Mouse (Mus musculus): ENCODE data around the gene Slc15a1. TPM values are rescaled to one million over a fixed set of nuclear protein-coding genes. Genes with fewer than 3 reads are reported as not detected.

The Slc15a1 gene
- polyA plus RNA-seq, 2 experiments = 0.05 to 0.14 TPM

GRCm38 (mm10) chr14:121469601-121470000, 35.5 kb downstream of the Slc15a1 start:
- no peaks in the 10 kb centered on the region for H3K9me3 ChIP-seq (ENCODE audit: control insufficient read depth, low read length)
- no peak for TF ChIP-seq POLR2A (IDR thresholded peaks at IDR 0.05; ENCODE audit: borderline replicate concordance, extremely low read depth, insufficient read depth, insufficient read length)
- H3K27me3 ChIP-seq (ENCODE audit: control insufficient read depth, insufficient read depth, low read length) = no peaks in the 10 kb centered on the region
- H3K9ac ChIP-seq (ENCODE audit: low read depth, low read length, severe bottlenecking) = no peak overlapping the region
- DNase-seq (ENCODE audit: low spot score) (no peak), ATAC-seq (ENCODE audit: low FRiP score, low read depth) (no peak)
- H3K4me1 ChIP-seq (ENCODE audit: control insufficient read depth, insufficient read depth, low read length) = no peaks in the 10 kb centered on the region
- H3K4me3 ChIP-seq (replicated peaks; ENCODE audit: low read length) = no peak overlapping the region
- no peak overlapping the region for H3K27ac ChIP-seq (replicated peaks; ENCODE audit: low read depth, low read length)
- H3K4me2 ChIP-seq (replicated peaks; ENCODE audit: low read depth, low read length, severe bottlenecking) = no peak overlapping the region
- no peaks in the 10 kb centered on the region for H3K36me3 ChIP-seq (ENCODE audit: control insufficient read depth, insufficient read depth, low read length)

- DNase-seq (ENCODE audit: low spot score) = no peak
- 94% methylated on average over 6 of the region's 6 CpGs for WGBS
- no peak overlapping the region for H3K27ac ChIP-seq (replicated peaks; ENCODE audit: low read depth, low read length)
- no peak overlapping the region for H3K4me2 ChIP-seq (replicated peaks; ENCODE audit: low read depth, low read length, severe bottlenecking)
- no peak overlapping the region for H3K9ac ChIP-seq (ENCODE audit: low read depth, low read length, severe bottlenecking)
- ATAC-seq (ENCODE audit: low FRiP score, low read depth) = no peak
- H3K27me3 ChIP-seq (ENCODE audit: control insufficient read depth, insufficient read depth, low read length) = no peaks in the 10 kb centered on the region
- H3K36me3 ChIP-seq (ENCODE audit: control insufficient read depth, insufficient read depth, low read length) = no peaks in the 10 kb centered on the region
- H3K4me1 ChIP-seq (ENCODE audit: control insufficient read depth, insufficient read depth, low read length) = no peaks in the 10 kb centered on the region
- H3K4me3 ChIP-seq (replicated peaks; ENCODE audit: low read length) = no peak overlapping the region
- TF ChIP-seq POLR2A (IDR thresholded peaks at IDR 0.05; ENCODE audit: borderline replicate concordance, extremely low read depth, insufficient read depth, insufficient read length) = no peak
- no peaks in the 10 kb centered on the region for H3K9me3 ChIP-seq (ENCODE audit: control insufficient read depth, low read length)
Observed at GRCm38 (mm10) chr14:121467646-121468045, 37.4 kb downstream of the Slc15a1 start.

- Histone ChIP-seq H3K4me1 (ENCODE audit: control insufficient read depth, insufficient read depth, low read length) (no peaks in the 10 kb centered on the region), H3K4me3 (replicated peaks; ENCODE audit: low read length) (no peak overlapping the region), H3K9ac (ENCODE audit: low read depth, low read length, severe bottlenecking) (no peak overlapping the region), H3K27me3 (ENCODE audit: control insufficient read depth, insufficient read depth, low read length) (no peaks in the 10 kb centered on the region), H3K9me3 (ENCODE audit: control insufficient read depth, low read length) (no peaks in the 10 kb centered on the region), H3K4me2 (replicated peaks; ENCODE audit: low read depth, low read length, severe bottlenecking) (no peak overlapping the region), H3K36me3 (ENCODE audit: control insufficient read depth, insufficient read depth, low read length) (no peaks in the 10 kb centered on the region), H3K27ac (replicated peaks; ENCODE audit: low read depth, low read length) (no peak overlapping the region)
- 72% methylated on average over 4 of the region's 4 CpGs for WGBS
- DNase-seq (ENCODE audit: low spot score) (no peak), ATAC-seq (ENCODE audit: low FRiP score, low read depth) (no peak)
- no peak for TF ChIP-seq POLR2A (IDR thresholded peaks at IDR 0.05; ENCODE audit: borderline replicate concordance, extremely low read depth, insufficient read depth, insufficient read length)
Observed at GRCm38 (mm10) chr14:121466501-121466900, 38.6 kb downstream of the Slc15a1 start.

GRCm38 (mm10) chr14:121464318-121464717, 40.7 kb downstream of the Slc15a1 start:
- H3K4me3 ChIP-seq (replicated peaks; ENCODE audit: low read length) = no peak overlapping the region
- H3K4me1 ChIP-seq (ENCODE audit: control insufficient read depth, insufficient read depth, low read length) = no peaks in the 10 kb centered on the region
- H3K9ac ChIP-seq (ENCODE audit: low read depth, low read length, severe bottlenecking) = no peak overlapping the region
- no peaks in the 10 kb centered on the region for H3K9me3 ChIP-seq (ENCODE audit: control insufficient read depth, low read length)
- ATAC-seq (ENCODE audit: low FRiP score, low read depth) (no peak), DNase-seq (ENCODE audit: low spot score) (no peak)
- no peaks in the 10 kb centered on the region for H3K36me3 ChIP-seq (ENCODE audit: control insufficient read depth, insufficient read depth, low read length)
- H3K27me3 ChIP-seq (ENCODE audit: control insufficient read depth, insufficient read depth, low read length) = no peaks in the 10 kb centered on the region
- no peak for TF ChIP-seq POLR2A (IDR thresholded peaks at IDR 0.05; ENCODE audit: borderline replicate concordance, extremely low read depth, insufficient read depth, insufficient read length)
- H3K4me2 ChIP-seq (replicated peaks; ENCODE audit: low read depth, low read length, severe bottlenecking) = no peak overlapping the region
- no peak overlapping the region for H3K27ac ChIP-seq (replicated peaks; ENCODE audit: low read depth, low read length)
- 83% methylated on average over 2 of the region's 2 CpGs for WGBS

GRCm38 (mm10) chr14:121462756-121463155, 42.3 kb downstream of the Slc15a1 start:
- Histone ChIP-seq H3K9ac (ENCODE audit: low read depth, low read length, severe bottlenecking) (no peak overlapping the region), H3K9me3 (ENCODE audit: control insufficient read depth, low read length) (no peaks in the 10 kb centered on the region), H3K27me3 (ENCODE audit: control insufficient read depth, insufficient read depth, low read length) (no peaks in the 10 kb centered on the region), H3K36me3 (ENCODE audit: control insufficient read depth, insufficient read depth, low read length) (no peaks in the 10 kb centered on the region), H3K27ac (replicated peaks; ENCODE audit: low read depth, low read length) (no peak overlapping the region), H3K4me2 (replicated peaks; ENCODE audit: low read depth, low read length, severe bottlenecking) (no peak overlapping the region), H3K4me3 (replicated peaks; ENCODE audit: low read length) (no peak overlapping the region), H3K4me1 (ENCODE audit: control insufficient read depth, insufficient read depth, low read length) (no peaks in the 10 kb centered on the region)
- no peak for TF ChIP-seq POLR2A (IDR thresholded peaks at IDR 0.05; ENCODE audit: borderline replicate concordance, extremely low read depth, insufficient read depth, insufficient read length)
- WGBS = 62% methylated on average over 5 of the region's 5 CpGs
- no peak for DNase-seq (ENCODE audit: low spot score)
- ATAC-seq (ENCODE audit: low FRiP score, low read depth) = no peak

GRCm38 (mm10) chr14:121460966-121461365, 44.1 kb downstream of the Slc15a1 start:
- Histone ChIP-seq H3K9me3 (ENCODE audit: control insufficient read depth, low read length) (no peaks in the 10 kb centered on the region), H3K36me3 (ENCODE audit: control insufficient read depth, insufficient read depth, low read length) (no peaks in the 10 kb centered on the region), H3K9ac (ENCODE audit: low read depth, low read length, severe bottlenecking) (no peak overlapping the region), H3K27me3 (ENCODE audit: control insufficient read depth, insufficient read depth, low read length) (no peaks in the 10 kb centered on the region), H3K4me2 (replicated peaks; ENCODE audit: low read depth, low read length, severe bottlenecking) (no peak overlapping the region), H3K4me3 (replicated peaks; ENCODE audit: low read length) (no peak overlapping the region), H3K4me1 (ENCODE audit: control insufficient read depth, insufficient read depth, low read length) (no peaks in the 10 kb centered on the region), H3K27ac (replicated peaks; ENCODE audit: low read depth, low read length) (no peak overlapping the region)
- WGBS = 85% methylated on average over 3 of the region's 3 CpGs
- DNase-seq (ENCODE audit: low spot score) (no peak), ATAC-seq (ENCODE audit: low FRiP score, low read depth) (no peak)
- no peak for TF ChIP-seq POLR2A (IDR thresholded peaks at IDR 0.05; ENCODE audit: borderline replicate concordance, extremely low read depth, insufficient read depth, insufficient read length)

Data from limb, embryonic 14.5 days (tissue).